In the genomic region with DNA sequence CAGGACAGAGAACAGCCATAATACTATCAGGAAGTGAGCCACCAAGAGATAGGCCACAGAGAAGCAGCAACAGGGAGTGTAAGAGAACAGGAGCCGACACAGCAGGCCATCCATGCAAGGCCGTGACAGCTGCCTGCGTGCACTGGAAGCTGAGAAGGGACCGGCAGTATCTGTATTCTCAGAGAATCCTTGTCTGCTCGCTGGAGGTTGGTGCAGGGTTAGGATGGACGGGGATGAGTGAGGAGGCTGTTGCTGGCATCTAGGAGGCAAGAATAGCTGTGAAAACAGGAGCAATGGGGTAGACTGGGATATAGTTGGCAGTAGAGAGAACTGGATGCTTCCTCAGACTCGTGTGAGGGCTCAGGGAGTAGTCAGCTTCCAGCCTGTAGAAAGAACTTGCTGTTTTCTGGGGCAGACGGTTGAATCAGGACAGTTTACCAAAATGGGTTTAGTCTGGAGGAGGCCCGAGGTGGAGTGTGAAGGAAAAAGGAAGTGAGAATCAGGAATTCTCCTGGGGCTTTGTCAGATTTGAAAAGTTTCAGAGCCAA, we compare ENCODE assay signal across 14 mouse cellular contexts. TPM values are rescaled to one million over a fixed set of nuclear protein-coding genes. Genes with fewer than 3 reads are reported as not detected.
"Had no signal": no experiment of that assay in that cellular context is flagged by ENCODE, and none has a peak within 500 bp of the region (broad histone marks: within the 10 kb centered on the region; RNA-seq: fewer than 3 reads in every experiment).

No protein-coding gene starts in this region.

- H3K4me1 ChIP-seq: kidney, embryonic 15.5 days; limb, embryonic 12.5 days; liver, embryonic 13.5 days; lung, embryonic 15.5 days; midbrain, embryonic 13.5 days; neural tube, embryonic 15.5 days had no signal

- DNase-seq: kidney, adult 2 months; kidney, postnatal 14 days; liver; liver, embryonic 13.5 days; liver, postnatal 0 days; lung, postnatal 14 days; right cerebral cortex, postnatal 14 days; thymus, postnatal 4 days had no signal

- H3K4me3 ChIP-seq: kidney, embryonic 15.5 days; limb, embryonic 12.5 days; liver, embryonic 13.5 days; lung, embryonic 15.5 days; midbrain, embryonic 13.5 days; neural tube, embryonic 15.5 days had no signal

- H3K27ac ChIP-seq: kidney, embryonic 15.5 days; limb, embryonic 12.5 days; liver, embryonic 13.5 days; lung, embryonic 15.5 days; macrophage; midbrain, embryonic 13.5 days; neural tube, embryonic 15.5 days had no signal

RNA-seq across cellular contexts. Expression of a gene that starts 52.9 kb away (rescaled TPM):
- polyA plus RNA-seq: limb, embryonic 12.5 days; liver, postnatal 0 days; macrophage had no signal
